Comparison of ENCODE assay signal across 7 mouse cellular contexts in the genomic region with DNA sequence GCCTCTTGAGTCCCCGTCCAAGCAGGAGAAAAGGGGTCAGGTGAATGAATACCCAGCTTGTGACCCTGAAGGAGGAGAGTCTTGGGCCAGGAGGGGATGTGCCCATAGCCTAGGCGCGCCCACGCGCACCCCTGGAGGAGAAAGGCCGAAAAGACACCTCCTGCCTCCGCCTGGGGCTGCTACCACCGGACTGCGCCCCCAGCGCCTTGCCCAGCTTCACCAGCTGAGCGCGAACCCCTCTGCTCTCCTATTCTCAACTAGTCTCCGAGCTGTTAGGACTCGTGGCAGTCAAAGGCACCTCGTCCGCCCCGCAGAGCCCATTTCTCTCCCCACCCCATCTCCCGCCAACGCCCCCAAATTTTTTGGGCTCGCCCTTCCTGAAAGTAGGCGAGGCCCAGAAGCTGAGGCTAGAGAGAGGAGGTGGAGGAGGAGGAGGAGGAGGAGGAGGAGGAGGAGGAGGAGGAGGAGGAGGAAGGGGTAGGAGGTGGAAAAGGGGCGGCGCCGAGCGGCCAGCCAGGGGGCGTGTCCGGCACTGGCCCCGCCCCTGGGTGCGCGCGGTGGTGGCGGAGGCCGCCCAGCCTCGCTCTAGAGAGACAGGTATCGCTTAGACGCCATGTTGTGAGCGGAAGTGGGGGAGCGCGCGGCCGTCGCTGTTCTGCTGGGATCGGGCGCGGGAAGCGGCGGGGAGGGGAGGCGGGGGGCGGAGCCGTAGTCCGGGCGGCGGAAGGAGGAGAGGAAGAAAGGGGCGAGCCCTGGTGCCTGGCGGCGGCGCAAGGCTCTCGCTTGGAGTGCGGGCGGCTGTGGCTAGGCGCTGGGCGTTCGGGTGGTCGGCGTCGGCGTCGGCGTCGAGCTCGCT. TPM values are rescaled to one million over a fixed set of nuclear protein-coding genes. Genes with fewer than 3 reads are reported as not detected.
DNase-seq lines count a peak whose midpoint lies in the region; ATAC-seq lines count a peak whose summit lies in the region.

No protein-coding gene starts in this region.

- peak overlapping the region; percentile 60 for H3K4me2 ChIP-seq in intestine, embryonic 16.5 days (ENCODE audit: low read depth, low read length)
- peak overlapping the region; percentile 60 for H3K4me2 ChIP-seq in midbrain, embryonic 12.5 days (replicated peaks)

- DNase-seq in adrenal gland, adult 8-10 months: peak; percentile 84
- peak; percentile 90 for DNase-seq in embryo, embryonic 11 days
- peak; percentile 74 to 81 for DNase-seq in gastrocnemius, postnatal 36 days
- DNase-seq in limb, embryonic 10.5 days (ENCODE audit: low spot score): peak; percentile 90
- peak; percentile 90 for DNase-seq in skeletal muscle tissue, adult 2 months (ENCODE audit: low read depth, low spot score)

- ATAC-seq in intestine, embryonic 16.5 days: peak; percentile 97
- ATAC-seq in midbrain, embryonic 12.5 days (ENCODE audit: low FRiP score, low read depth): peak; percentile 97

- H3K27ac ChIP-seq in intestine, embryonic 16.5 days (ENCODE audit: low read length): peak overlapping the region; percentile 93
- H3K27ac ChIP-seq in limb, embryonic 10.5 days: peak overlapping the region; percentile 91
- H3K27ac ChIP-seq in midbrain, embryonic 12.5 days (replicated peaks): peak overlapping the region; percentile 92

- intact Hi-C loops in gastrocnemius, postnatal 36 days (cut with DNase I): no loop called here

- H3K36me3 ChIP-seq in intestine, embryonic 16.5 days (ENCODE audit: control insufficient read depth, insufficient read depth, low read length): no peaks in the 10 kb centered on the region
- no peaks in the 10 kb centered on the region for H3K36me3 ChIP-seq in limb, embryonic 10.5 days
- H3K36me3 ChIP-seq in midbrain, embryonic 12.5 days: no peaks in the 10 kb centered on the region

- H3K9ac ChIP-seq in intestine, embryonic 16.5 days (ENCODE audit: low read depth, low read length): peak overlapping the region; percentile 76
- peak overlapping the region; percentile 73 for H3K9ac ChIP-seq in midbrain, embryonic 12.5 days (replicated peaks)

- H3K4me3 ChIP-seq in intestine, embryonic 16.5 days (ENCODE audit: low read length): peak overlapping the region; percentile 67
- H3K4me3 ChIP-seq in limb, embryonic 10.5 days: peak overlapping the region; percentile 71
- H3K4me3 ChIP-seq in midbrain, embryonic 12.5 days: peak overlapping the region; percentile 69

- no peaks in the 10 kb centered on the region for H3K9me3 ChIP-seq in intestine, embryonic 16.5 days (ENCODE audit: control insufficient read depth, low read length)
- H3K9me3 ChIP-seq in limb, embryonic 10.5 days (replicated peaks): no peaks in the 10 kb centered on the region
- no peaks in the 10 kb centered on the region for H3K9me3 ChIP-seq in midbrain, embryonic 12.5 days

- no peaks in the 10 kb centered on the region for H3K27me3 ChIP-seq in intestine, embryonic 16.5 days (replicated peaks; ENCODE audit: control insufficient read depth, insufficient read depth, low read length)
- H3K27me3 ChIP-seq in limb, embryonic 10.5 days (ENCODE audit: low read depth, poor library complexity, severe bottlenecking): peaks cover 67% of the 10 kb centered on the region
- H3K27me3 ChIP-seq in midbrain, embryonic 12.5 days: 0 out of 2 replicates have a peak, but pooled peaks cover 4% of the 10 kb centered on the region

- H3K4me1 ChIP-seq in intestine, embryonic 16.5 days (ENCODE audit: control insufficient read depth, insufficient read depth, low read length): no peaks in the 10 kb centered on the region
- H3K4me1 ChIP-seq in limb, embryonic 10.5 days: peaks cover 5% of the 10 kb centered on the region; the same call in 1 of the 2 replicates
- H3K4me1 ChIP-seq in midbrain, embryonic 12.5 days: no peaks in the 10 kb centered on the region

- 12% methylated on average over 44 of the region's 71 CpGs for WGBS in intestine, embryonic 16.5 days
- 17% methylated on average over 53 of the region's 71 CpGs for WGBS in limb, embryonic 10.5 days
- 24% methylated on average over 26 of the region's 71 CpGs for WGBS in midbrain, embryonic 12.5 days

RNA-seq across cellular contexts. Expression of a gene that starts 45.2 kb away (rescaled TPM):
- 10 to 100 TPM; 48.0 to 63.7 (median 55.0) TPM for total RNA-seq in adrenal gland, adult 8-10 months (2022)
- total RNA-seq in gastrocnemius, postnatal 36 days (2021): 10 to 100 TPM; 55.3 to 57.4 TPM
- 3.3 and 3.9 TPM in 2 replicates for polyA plus RNA-seq in intestine, embryonic 16.5 days (2015; fragmentation: Nextera tagmentation; extraction: Ambion mirVana)
- 5.8 and 6.5 TPM in 2 replicates for polyA plus RNA-seq in limb, embryonic 10.5 days (2016; fragmentation: Nextera tagmentation; extraction: Ambion mirVana)
- polyA plus RNA-seq in midbrain, embryonic 12.5 days (2016; fragmentation: Nextera tagmentation; extraction: Ambion mirVana): 4.7 and 5.3 TPM in 2 replicates

Comparison
In these comparisons a context has a peak if more than half of its experiments do, and no peak if none do; other contexts are left out.
1. Peak in every context shown above with its lines: DNase-seq, ATAC-seq, H3K4me3 ChIP-seq and H3K27ac ChIP-seq.